Mouse (Mus musculus): Measurements from ENCODE around the gene Mgat3. TPM values are rescaled to one million over a fixed set of nuclear protein-coding genes. Genes with fewer than 3 reads are reported as not detected.

Mgat3 gene
- polyA plus RNA-seq, 1 experiment from 2014 or later = 12.8 TPM

- no peak overlapping the region for H3K27ac ChIP-seq (ENCODE audit: low read length)
- no peaks in the 10 kb centered on the region for H3K27me3 ChIP-seq (ENCODE audit: control insufficient read depth, insufficient read depth, low read length)
- H3K36me3 ChIP-seq (ENCODE audit: control insufficient read depth, insufficient read depth, low read length) = peaks cover 58% of the 10 kb centered on the region
- ATAC-seq (ENCODE audit: insufficient number of reproducible peaks, insufficient read depth, low FRiP score, low read depth) = no peak
- no peaks in the 10 kb centered on the region for H3K9me3 ChIP-seq (ENCODE audit: control insufficient read depth, low read depth, low read length)
- WGBS = 92% methylated on average over 8 of the region's 8 CpGs
- no peak overlapping the region for H3K9ac ChIP-seq (replicated peaks; ENCODE audit: low read depth, low read length)
- peaks cover 11% of the 10 kb centered on the region; the same call in 1 of the 2 replicates for H3K4me1 ChIP-seq (ENCODE audit: control insufficient read depth, insufficient read depth, low read length)
- no peak overlapping the region for H3K4me3 ChIP-seq (ENCODE audit: low read depth, low read length)
- H3K4me2 ChIP-seq (replicated peaks; ENCODE audit: low read depth, low read length) = no peak overlapping the region
These were observed 17.8 kb upstream of the Mgat3 start for GRCm38 (mm10) chr15:80155707-80156106.

- no peak for ATAC-seq (ENCODE audit: insufficient number of reproducible peaks, insufficient read depth, low FRiP score, low read depth)
- H3K27ac ChIP-seq (ENCODE audit: low read length) = peak overlapping the region; percentile 95; the same call in 1 of the 2 replicates
These were observed 16.2 kb upstream of the Mgat3 start for GRCm38 (mm10) chr15:80157197-80157943.

GRCm38 (mm10) chr15:80158001-80158706 lies 15.4 kb upstream of the Mgat3 start:
- ATAC-seq (ENCODE audit: insufficient number of reproducible peaks, insufficient read depth, low FRiP score, low read depth) = no peak
- Histone ChIP-seq H3K36me3 (ENCODE audit: control insufficient read depth, insufficient read depth, low read length) (peaks cover 64% of the 10 kb centered on the region), H3K27ac (ENCODE audit: low read length) (peak overlapping the region; percentile 95), H3K9me3 (ENCODE audit: control insufficient read depth, low read depth, low read length) (no peaks in the 10 kb centered on the region), H3K4me1 (ENCODE audit: control insufficient read depth, insufficient read depth, low read length) (peaks cover 11% of the 10 kb centered on the region; the same call in 1 of the 2 replicates), H3K4me3 (ENCODE audit: low read depth, low read length) (no peak overlapping the region), H3K27me3 (ENCODE audit: control insufficient read depth, insufficient read depth, low read length) (no peaks in the 10 kb centered on the region), H3K9ac (replicated peaks; ENCODE audit: low read depth, low read length) (no peak overlapping the region), H3K4me2 (replicated peaks; ENCODE audit: low read depth, low read length) (no peak overlapping the region)
- 59% methylated on average over 5 of the region's 5 CpGs for WGBS

More at GRCm38 (mm10) chr15:80157197-80157943, 16.2 kb upstream of the Mgat3 start:
- WGBS = 85% methylated on average over 22 of the region's 22 CpGs
- Histone ChIP-seq H3K4me3 (ENCODE audit: low read depth, low read length) (no peak overlapping the region), H3K4me2 (replicated peaks; ENCODE audit: low read depth, low read length) (no peak overlapping the region), H3K4me1 (ENCODE audit: control insufficient read depth, insufficient read depth, low read length) (peaks cover 11% of the 10 kb centered on the region; the same call in 1 of the 2 replicates), H3K36me3 (ENCODE audit: control insufficient read depth, insufficient read depth, low read length) (peaks cover 67% of the 10 kb centered on the region), H3K9me3 (ENCODE audit: control insufficient read depth, low read depth, low read length) (no peaks in the 10 kb centered on the region), H3K9ac (replicated peaks; ENCODE audit: low read depth, low read length) (no peak overlapping the region), H3K27me3 (ENCODE audit: control insufficient read depth, insufficient read depth, low read length) (no peaks in the 10 kb centered on the region)

- Histone ChIP-seq H3K9ac (replicated peaks; ENCODE audit: low read depth, low read length) (no peak overlapping the region), H3K4me1 (ENCODE audit: control insufficient read depth, insufficient read depth, low read length) (peaks cover 11% of the 10 kb centered on the region; the same call in 1 of the 2 replicates), H3K27ac (ENCODE audit: low read length) (peak overlapping the region; percentile 95), H3K4me2 (replicated peaks; ENCODE audit: low read depth, low read length) (no peak overlapping the region), H3K4me3 (ENCODE audit: low read depth, low read length) (no peak overlapping the region), H3K9me3 (ENCODE audit: control insufficient read depth, low read depth, low read length) (no peaks in the 10 kb centered on the region), H3K36me3 (ENCODE audit: control insufficient read depth, insufficient read depth, low read length) (peaks cover 59% of the 10 kb centered on the region), H3K27me3 (ENCODE audit: control insufficient read depth, insufficient read depth, low read length) (no peaks in the 10 kb centered on the region)
- WGBS = 46% methylated on average over 4 of the region's 4 CpGs
- ATAC-seq (ENCODE audit: insufficient number of reproducible peaks, insufficient read depth, low FRiP score, low read depth) = no peak
These were observed 14.8 kb upstream of the Mgat3 start for GRCm38 (mm10) chr15:80158707-80159090.

GRCm38 (mm10) chr15:80159286-80159901 lies 14.1 kb upstream of the Mgat3 start:
- H3K27me3 ChIP-seq (ENCODE audit: control insufficient read depth, insufficient read depth, low read length) = no peaks in the 10 kb centered on the region
- WGBS = 26% methylated on average over 8 of the region's 8 CpGs
- H3K4me1 ChIP-seq (ENCODE audit: control insufficient read depth, insufficient read depth, low read length) = peaks cover 11% of the 10 kb centered on the region; the same call in 1 of the 2 replicates
- no peak overlapping the region for H3K9ac ChIP-seq (replicated peaks; ENCODE audit: low read depth, low read length)
- peak; percentile 86 for ATAC-seq (ENCODE audit: insufficient number of reproducible peaks, insufficient read depth, low FRiP score, low read depth)
- H3K4me3 ChIP-seq (ENCODE audit: low read depth, low read length) = no peak overlapping the region
- H3K36me3 ChIP-seq (ENCODE audit: control insufficient read depth, insufficient read depth, low read length) = peaks cover 52% of the 10 kb centered on the region
- no peaks in the 10 kb centered on the region for H3K9me3 ChIP-seq (ENCODE audit: control insufficient read depth, low read depth, low read length)
- peak overlapping the region; percentile 95 for H3K27ac ChIP-seq (ENCODE audit: low read length)
- 0 out of 2 replicates have a peak overlapping the region, but pooled peaks have one; percentile 5 for H3K4me2 ChIP-seq (replicated peaks; ENCODE audit: low read depth, low read length)

- Histone ChIP-seq H3K9me3 (ENCODE audit: control insufficient read depth, low read depth, low read length) (no peaks in the 10 kb centered on the region), H3K4me1 (ENCODE audit: control insufficient read depth, insufficient read depth, low read length) (peaks cover 11% of the 10 kb centered on the region; the same call in 1 of the 2 replicates), H3K4me3 (ENCODE audit: low read depth, low read length) (no peak overlapping the region), H3K27me3 (ENCODE audit: control insufficient read depth, insufficient read depth, low read length) (no peaks in the 10 kb centered on the region), H3K9ac (replicated peaks; ENCODE audit: low read depth, low read length) (no peak overlapping the region; the same call in 1 of the 2 replicates), H3K27ac (ENCODE audit: low read length) (peak overlapping the region; percentile 95), H3K4me2 (replicated peaks; ENCODE audit: low read depth, low read length) (no peak overlapping the region), H3K36me3 (ENCODE audit: control insufficient read depth, insufficient read depth, low read length) (peaks cover 44% of the 10 kb centered on the region)
- 79% methylated on average over 13 of the region's 13 CpGs for WGBS
- no peak for ATAC-seq (ENCODE audit: insufficient number of reproducible peaks, insufficient read depth, low FRiP score, low read depth)
These were observed 13.3 kb upstream of the Mgat3 start for GRCm38 (mm10) chr15:80160223-80160622.

- Histone ChIP-seq H3K4me1 (ENCODE audit: control insufficient read depth, insufficient read depth, low read length) (peaks cover 11% of the 10 kb centered on the region; the same call in 1 of the 2 replicates), H3K36me3 (ENCODE audit: control insufficient read depth, insufficient read depth, low read length) (peaks cover 39% of the 10 kb centered on the region), H3K4me3 (ENCODE audit: low read depth, low read length) (no peak overlapping the region), H3K4me2 (replicated peaks; ENCODE audit: low read depth, low read length) (no peak overlapping the region), H3K9ac (replicated peaks; ENCODE audit: low read depth, low read length) (no peak overlapping the region), H3K9me3 (ENCODE audit: control insufficient read depth, low read depth, low read length) (no peaks in the 10 kb centered on the region), H3K27me3 (ENCODE audit: control insufficient read depth, insufficient read depth, low read length) (no peaks in the 10 kb centered on the region), H3K27ac (ENCODE audit: low read length) (peak overlapping the region; percentile 95; the same call in 1 of the 2 replicates)
- WGBS = 88% methylated on average over 4 of the region's 4 CpGs
- no peak for ATAC-seq (ENCODE audit: insufficient number of reproducible peaks, insufficient read depth, low FRiP score, low read depth)
These were observed 12.8 kb upstream of the Mgat3 start for GRCm38 (mm10) chr15:80160726-80161125.

GRCm38 (mm10) chr15:80161199-80161598 lies 12.3 kb upstream of the Mgat3 start:
- Histone ChIP-seq H3K9ac (replicated peaks; ENCODE audit: low read depth, low read length) (no peak overlapping the region), H3K36me3 (ENCODE audit: control insufficient read depth, insufficient read depth, low read length) (peaks cover 34% of the 10 kb centered on the region), H3K4me1 (ENCODE audit: control insufficient read depth, insufficient read depth, low read length) (peaks cover 11% of the 10 kb centered on the region; the same call in 1 of the 2 replicates), H3K27ac (ENCODE audit: low read length) (peak overlapping the region; percentile 95; the same call in 1 of the 2 replicates), H3K4me2 (replicated peaks; ENCODE audit: low read depth, low read length) (no peak overlapping the region), H3K9me3 (ENCODE audit: control insufficient read depth, low read depth, low read length) (no peaks in the 10 kb centered on the region), H3K27me3 (ENCODE audit: control insufficient read depth, insufficient read depth, low read length) (no peaks in the 10 kb centered on the region), H3K4me3 (ENCODE audit: low read depth, low read length) (no peak overlapping the region)
- ATAC-seq (ENCODE audit: insufficient number of reproducible peaks, insufficient read depth, low FRiP score, low read depth) = no peak
- 89% methylated on average over 3 of the region's 3 CpGs for WGBS

Data from stomach, embryonic 14.5 days (tissue).